Mouse (Mus musculus): ENCODE measurements at regions not wholly inside any gene's neighbourhood (a gene's known extent, or its start where the extent isn't known, plus 50 kb on each side); places are given as distances from the start of the nearest gene placed in this dataset.

DNA sequence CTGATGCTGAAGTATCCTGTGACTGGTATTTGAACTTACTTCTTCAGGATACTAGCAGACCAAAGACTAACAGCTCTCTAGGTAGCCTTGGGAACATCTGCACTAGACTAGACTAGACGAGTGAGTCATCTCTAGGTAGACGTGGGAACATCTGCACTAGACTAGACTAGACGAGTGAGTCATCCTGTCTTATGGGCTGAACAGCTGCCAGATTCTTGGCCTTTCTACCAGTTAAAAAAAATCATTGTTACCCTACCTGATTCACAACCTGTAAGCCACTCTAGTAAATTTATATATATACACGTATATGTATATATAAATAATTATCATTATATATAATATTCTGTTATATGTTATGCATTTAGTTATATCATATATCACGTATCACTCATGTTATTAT lies 307.8 kb downstream of the Kctd12 start:
- no peak for ATAC-seq (replicated peaks; ENCODE audit: low read depth, poor library complexity, severe bottlenecking)

DNA sequence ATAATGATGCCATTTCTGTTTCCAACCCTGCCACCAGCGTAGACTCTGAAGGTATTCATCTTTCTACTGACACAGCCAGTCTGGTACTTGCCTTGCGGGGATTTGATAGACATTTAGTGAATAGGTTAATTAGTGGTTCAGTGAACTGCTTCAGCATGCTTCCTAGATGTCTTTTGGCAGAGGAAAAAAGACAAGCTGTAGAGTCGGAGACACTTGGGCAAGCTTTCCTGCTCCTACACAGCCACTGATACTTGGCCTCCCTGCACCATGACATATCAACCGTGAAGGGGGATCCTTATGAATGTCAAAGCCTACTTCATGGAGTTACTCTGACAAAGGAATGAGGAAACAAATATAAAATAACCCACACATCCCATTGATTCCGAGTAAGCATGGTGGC lies 308.7 kb downstream of the Kctd12 start:
- ATAC-seq (replicated peaks; ENCODE audit: low read depth, poor library complexity, severe bottlenecking), result no peak

DNA sequence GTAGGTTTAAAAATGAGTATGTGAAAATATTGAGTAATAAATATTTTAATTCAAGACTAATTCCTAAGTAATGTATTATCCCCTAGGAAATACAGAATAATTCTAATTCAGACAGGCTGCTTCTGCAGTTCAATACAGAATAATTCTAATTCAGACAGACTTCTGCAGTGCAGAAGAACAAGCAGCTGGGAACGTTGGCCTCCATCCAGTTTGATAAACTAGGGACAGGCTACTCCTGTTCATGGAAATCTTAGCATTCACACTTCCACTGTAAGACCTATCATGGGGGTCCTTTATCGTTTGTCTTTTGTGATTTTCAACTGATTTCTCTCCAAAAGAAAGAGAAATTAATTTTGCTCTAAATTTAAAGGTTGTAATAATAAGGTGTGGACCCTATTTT lies 319.2 kb downstream of the Kctd12 start:
- no peak for ATAC-seq (replicated peaks; ENCODE audit: low read depth, poor library complexity, severe bottlenecking)

DNA sequence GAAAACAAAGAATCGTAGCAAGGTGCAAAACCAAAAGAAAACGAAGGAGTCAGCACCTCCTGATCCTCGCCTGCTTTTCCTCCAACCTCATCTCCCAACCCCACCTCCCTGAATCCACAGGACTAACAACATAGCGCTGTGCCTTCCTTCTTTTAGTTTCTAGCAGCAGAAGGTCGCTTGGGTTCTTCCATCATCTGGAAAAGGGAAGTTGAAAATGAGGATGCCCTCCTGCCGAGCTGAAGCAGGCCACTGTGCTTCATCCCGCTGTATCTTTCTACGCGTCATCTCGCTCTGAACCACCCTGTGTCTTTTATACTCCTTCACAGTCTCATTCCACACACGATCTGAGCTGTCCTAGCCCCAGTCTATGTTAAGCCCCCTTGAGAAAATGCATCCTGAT lies 322.1 kb downstream of the Kctd12 start:
- ATAC-seq (replicated peaks; ENCODE audit: low read depth, poor library complexity, severe bottlenecking), result no peak; the same call in 1 of the 2 replicates

DNA sequence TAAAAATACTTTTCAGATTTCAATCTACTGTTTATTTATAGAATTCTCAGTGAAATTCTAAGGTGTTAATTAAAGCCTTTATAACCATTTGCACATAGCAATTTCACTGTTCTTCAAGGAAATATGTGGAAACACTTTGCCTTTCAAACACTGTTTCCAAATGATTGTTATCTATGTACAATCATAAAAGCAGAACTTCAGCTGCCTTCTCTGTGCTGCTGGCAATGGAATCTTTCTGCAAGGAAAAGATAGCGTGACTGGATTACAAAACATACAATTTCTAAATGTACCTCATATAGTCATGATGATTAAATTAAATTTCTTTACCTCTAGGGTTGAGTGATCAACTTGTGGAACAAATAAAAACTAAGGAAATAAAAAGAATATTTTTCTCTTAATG lies 326.2 kb downstream of the Kctd12 start:
- ATAC-seq (replicated peaks; ENCODE audit: low read depth, poor library complexity, severe bottlenecking), result 0 out of 2 replicates have a peak, but pooled peaks have one; percentile 42

DNA sequence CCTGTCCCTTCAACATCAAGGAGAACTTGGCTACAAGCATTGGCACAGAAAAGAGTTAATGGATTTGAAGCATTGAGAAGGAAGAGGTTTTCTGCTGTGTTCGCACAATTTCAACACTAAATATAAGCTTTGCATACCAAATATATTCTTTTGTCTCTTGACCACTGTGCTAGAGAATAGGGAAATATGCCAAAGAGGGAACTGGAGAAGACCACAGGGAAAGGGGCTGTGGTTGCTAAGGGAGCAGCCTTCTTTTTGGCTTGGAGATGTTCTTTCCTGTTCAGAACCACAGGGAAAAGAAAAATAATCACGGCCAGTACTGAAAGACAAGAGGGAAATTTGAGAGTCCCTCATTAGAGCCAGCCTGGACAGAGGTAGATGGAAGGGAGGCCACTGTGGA lies 352.8 kb downstream of the Kctd12 start:
- ATAC-seq (replicated peaks; ENCODE audit: low read depth, poor library complexity, severe bottlenecking), result no peak

DNA sequence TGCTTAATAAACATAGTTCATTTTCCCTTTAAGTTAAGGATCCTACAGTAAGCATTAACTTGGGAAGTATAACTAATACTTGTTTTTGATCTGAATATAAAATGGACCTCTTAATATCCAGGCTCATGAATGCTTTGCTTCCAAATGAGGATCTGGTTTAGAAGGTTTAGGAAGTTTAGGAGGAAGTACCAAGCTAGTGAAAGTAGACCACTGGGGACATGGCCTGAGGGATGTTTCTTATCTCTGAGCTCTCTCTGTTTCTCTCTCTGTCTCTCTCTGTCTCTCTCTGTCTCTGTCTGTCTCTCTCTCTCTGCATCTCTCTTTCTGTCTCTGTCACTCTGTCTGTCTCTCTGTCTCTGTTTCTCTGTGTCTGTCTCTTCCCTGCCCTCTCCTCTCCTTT lies 360.9 kb downstream of the Kctd12 start:
- ATAC-seq (replicated peaks; ENCODE audit: low read depth, poor library complexity, severe bottlenecking), result 0 out of 2 replicates have a peak, but pooled peaks have one; percentile 29

DNA sequence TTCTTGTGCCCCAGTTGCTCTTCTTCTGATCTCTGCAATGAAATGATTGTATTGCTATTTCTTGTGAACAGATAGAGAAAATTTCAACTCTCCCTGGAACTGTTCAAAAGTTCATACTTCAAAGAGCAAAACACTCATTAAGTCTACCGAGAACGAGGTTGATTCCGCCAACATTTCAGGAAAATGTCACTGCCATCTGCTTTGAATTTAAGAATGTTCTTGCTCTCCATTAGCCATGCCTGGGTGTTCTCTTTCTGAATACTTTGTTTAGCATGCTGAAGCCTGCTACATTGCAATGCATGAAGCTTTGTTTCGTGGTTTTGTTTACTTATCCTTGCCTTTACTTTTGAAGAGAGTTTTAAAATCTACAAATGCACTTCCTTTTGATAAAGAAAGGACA lies 363.4 kb downstream of the Kctd12 start:
- no peak for ATAC-seq (replicated peaks; ENCODE audit: low read depth, poor library complexity, severe bottlenecking)

DNA sequence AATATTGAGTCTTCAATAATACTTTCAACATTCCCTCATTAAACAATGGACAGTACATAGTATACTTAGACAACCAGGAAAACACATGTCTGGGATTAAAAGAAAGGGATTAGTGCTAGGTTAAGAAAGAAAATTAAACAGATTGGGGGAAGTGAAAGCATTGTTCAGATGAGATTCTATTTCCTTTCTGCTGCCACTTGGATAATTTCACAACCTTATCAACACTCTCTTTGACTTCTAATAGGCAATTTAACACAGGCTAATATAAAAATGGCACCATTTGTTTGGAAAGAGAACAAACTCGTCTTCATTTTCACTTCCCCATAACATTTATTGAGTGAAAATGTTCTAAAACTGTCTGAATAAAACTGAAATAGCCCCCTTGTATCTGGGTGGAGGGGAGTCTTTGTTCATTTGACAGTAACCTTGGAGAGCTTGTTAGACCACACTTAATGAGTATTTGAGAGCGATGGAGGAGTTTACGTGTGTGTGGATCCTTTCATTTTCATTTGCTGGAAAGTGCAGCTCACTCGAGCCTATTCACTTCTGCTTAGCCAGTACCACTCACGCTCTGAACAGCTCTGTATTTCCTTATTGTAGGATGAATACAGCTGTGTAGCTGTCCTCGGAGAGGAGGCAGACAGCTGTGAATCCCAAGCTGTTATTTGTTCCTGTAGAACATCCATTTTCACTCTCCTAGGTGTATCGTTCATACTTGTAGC lies 366.7 kb downstream of the Kctd12 start:
- peak; percentile 69 for ATAC-seq (replicated peaks; ENCODE audit: low read depth, poor library complexity, severe bottlenecking)

DNA sequence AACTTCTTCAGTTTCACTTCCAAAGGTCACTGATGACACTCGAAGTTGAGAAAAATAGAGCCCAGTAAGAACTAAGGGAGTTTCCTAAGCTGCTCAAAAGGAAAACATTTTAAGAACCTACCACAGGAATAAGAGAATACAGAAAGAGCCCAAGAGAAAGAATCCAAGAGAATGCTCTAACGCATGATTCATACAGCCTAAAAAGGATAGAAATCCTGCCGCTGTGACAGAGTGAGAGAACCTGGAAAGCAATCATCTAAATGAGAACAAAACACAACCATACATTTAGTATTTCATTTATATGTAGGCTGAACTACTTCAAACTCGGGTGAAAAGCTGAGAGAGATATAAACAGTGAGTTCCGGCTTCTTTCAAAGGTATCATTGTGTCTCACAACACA lies 376.4 kb downstream of the Kctd12 start:
- ATAC-seq (replicated peaks; ENCODE audit: low read depth, poor library complexity, severe bottlenecking), result no peak

DNA sequence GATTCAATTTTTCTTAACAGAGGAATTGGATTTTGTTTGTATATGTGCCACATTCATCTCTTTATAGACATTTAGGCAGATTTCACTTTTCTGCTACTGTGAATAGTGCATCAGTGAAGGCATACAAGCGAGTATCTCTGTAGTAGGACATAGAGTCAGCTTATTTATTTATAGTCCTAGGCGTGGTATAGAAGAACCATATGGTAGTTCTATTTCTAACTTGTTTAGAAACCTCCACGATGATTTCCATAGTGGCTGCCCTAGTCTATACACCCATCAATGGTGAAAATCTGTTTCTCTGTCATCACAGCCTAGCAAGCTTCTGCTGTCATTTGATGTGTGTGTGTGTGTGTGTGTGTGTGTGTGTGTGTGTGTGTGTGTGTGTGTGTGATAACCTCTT lies 387.6 kb downstream of the Kctd12 start:
- ATAC-seq (replicated peaks; ENCODE audit: low read depth, poor library complexity, severe bottlenecking), result no peak

DNA sequence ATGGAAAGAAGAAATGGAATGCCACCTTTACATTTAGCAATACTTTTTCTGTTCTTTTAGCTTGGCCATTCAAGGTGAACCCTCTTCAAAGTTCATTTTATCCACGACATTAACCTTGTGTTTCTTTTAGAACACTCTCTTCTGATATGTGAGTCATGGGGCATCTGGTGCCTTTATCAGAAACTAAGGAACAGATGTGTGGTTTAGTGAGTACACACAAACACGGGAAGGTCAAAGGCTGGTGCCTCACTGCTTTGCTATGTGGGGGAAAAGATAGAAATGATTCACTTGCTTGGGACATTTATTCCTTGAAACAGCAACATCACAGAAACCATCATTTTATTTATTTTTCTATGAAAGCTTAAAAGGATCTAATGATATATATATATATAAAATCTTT lies 428.7 kb downstream of the Kctd12 start:
- no peak for ATAC-seq (replicated peaks; ENCODE audit: low read depth, poor library complexity, severe bottlenecking)

DNA sequence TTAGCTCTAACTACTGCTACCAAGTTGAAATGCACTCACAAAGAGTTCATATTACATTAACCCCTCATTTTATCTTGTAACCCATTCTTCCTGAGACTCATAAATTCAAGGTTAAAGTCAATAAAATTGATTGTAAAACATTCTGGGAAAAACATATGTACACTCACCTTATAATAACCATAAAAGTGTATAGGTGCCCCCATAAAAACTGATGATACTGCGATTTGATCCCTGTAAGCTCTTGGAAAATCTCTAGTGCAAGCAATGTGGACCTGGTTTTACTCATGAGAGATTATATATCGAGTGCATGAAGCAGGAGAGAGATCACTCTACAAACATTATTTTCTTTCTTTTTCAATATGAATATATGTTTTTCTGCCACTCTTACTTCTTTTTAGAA lies 429.8 kb downstream of the Kctd12 start:
- no peak for ATAC-seq (replicated peaks; ENCODE audit: low read depth, poor library complexity, severe bottlenecking)

DNA sequence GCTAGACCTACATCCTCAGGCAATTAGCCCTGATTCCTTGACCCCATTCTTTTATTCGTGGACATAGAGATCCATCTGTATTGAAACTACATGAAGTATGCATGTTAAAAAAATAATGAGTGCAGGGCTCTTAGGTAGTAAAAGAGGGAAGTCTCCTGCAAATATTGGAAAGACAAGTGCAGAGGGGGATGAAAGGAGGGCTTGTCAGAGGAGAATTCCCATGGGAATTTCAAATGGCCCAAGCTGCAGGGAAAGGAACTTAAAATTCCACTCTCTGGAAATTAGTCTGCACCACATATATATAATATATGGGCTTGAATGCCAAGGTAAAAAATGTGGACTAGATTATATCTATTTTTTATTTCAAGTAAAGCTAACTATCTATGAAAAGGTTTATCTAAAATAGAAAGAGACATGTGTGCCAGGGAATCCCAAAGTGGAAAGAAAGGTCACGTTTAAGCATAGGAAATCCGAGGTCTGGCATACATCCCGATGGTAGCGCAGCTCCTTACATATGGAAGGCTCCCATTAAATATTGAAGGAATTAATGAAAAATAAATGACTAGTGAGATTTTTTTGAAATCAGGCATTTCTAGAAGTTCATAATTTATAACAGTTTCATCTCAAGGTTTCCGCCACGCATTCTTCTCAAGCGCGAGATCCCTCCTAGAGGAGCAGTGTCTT lies 457.4 kb downstream of the Kctd12 start:
- no peak for ATAC-seq (replicated peaks; ENCODE audit: low read depth, poor library complexity, severe bottlenecking)

DNA sequence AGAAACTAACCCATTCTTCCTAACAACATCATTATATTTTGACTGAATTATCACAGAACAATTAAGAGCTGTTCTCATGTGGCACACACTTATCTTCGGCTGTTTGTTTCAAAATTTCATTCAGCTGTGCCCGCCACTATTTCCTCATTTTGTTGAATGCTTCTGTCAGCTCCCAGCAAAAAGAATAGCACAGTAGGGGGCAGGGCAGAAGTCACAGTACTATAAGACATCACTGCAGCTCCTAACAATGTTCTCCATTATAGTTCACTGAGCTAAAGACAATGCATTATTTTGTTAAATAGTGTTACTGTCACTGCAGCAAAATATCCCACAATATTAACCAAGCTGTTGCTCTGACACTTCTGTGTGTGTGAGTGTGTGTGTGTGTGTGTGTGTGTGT lies 465.7 kb downstream of the Kctd12 start:
- peak; percentile 47; the same call in 1 of the 2 replicates for ATAC-seq (replicated peaks; ENCODE audit: low read depth, poor library complexity, severe bottlenecking)

DNA sequence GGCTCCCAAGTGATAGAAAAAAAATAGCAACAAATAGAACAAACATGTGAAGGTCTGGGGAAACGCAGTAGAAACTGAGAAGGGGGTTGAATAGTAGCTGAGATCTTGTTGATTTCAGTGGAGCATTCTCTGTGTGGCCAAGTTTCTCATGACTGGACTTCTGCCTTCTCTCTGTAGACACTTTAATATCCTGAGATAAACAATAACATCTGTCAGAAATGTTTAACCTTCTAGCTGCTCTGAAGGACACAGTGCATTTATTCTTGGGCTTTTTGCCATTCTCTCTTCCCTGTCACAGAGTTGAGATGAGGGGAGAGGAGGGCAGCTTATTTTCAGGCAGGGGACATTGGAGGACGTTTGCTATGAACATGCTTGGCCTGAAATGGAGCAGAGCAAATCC lies 467.9 kb downstream of the Kctd12 start:
- ATAC-seq (replicated peaks; ENCODE audit: low read depth, poor library complexity, severe bottlenecking), result no peak

DNA sequence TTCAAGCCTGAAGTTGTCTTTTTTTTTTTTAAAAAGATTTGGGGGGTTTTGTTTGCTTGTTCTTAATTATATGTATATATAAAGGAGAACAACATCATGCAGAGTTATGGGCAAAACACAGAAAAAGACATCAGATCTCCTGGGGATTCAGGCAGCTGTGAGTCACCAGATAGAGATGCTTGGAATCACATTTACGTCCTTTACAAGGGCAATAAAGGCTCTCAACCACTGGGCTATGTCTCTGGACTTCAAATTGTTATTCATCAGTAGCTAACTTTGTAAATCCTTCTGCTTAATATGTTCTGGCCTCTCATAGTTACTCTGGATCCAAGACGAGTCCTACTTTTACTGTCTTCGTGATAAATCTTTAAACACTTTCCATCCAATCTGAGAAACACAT lies 469.8 kb downstream of the Kctd12 start:
- no peak for ATAC-seq (replicated peaks; ENCODE audit: low read depth, poor library complexity, severe bottlenecking)

DNA sequence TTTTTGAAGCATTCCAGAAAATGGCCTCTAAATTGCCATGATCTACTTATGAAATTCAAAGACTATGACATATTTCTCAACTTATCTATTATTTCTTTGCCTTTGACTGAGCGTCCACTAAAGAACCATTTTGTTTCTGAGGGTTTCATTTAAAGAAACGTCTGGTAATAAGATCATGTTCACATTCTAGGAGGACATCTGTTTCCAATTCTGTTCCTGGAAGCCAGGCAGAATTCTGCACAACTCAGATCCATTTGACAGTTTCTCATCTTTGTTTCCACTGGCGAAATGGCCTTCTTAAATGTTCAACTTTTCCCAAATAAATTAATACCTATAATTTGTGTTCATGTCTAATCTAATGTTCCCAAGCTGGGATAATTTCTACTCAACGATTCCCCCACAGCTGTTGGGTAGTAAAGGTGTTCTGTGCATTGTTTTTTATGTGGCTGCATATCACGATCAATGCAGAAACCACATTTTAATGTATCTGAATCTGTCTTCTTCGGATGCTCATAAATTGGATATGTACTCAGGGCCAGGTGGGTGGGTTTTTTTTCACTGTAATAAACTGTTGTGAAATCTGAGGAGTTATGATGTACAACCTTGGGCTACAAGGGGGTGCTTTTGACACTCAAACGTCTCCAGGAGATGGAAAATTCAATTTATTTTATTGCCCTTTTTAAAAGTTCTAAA lies 470.6 kb downstream of the Kctd12 start:
- ATAC-seq (replicated peaks; ENCODE audit: low read depth, poor library complexity, severe bottlenecking), result no peak

DNA sequence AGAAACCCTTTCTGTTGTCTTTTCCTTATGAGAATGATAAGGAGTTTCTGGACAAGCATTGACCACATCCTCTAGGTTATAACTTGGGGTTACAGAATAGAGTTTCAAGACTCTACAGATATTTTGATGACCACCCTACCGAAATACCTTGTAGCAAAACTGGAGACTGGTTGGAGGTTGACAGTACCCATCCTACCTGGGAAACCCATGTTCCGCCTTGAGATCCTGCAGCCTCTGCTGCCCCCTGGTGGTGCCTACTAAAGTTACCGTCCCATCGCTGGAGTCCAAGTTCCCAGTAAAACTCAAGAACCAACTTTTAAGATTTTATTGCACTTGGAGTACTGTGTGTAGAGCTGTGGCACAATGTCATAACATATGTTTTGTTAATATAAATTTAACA lies 472.1 kb downstream of the Kctd12 start:
- ATAC-seq (replicated peaks; ENCODE audit: low read depth, poor library complexity, severe bottlenecking), result peak; percentile 96

DNA sequence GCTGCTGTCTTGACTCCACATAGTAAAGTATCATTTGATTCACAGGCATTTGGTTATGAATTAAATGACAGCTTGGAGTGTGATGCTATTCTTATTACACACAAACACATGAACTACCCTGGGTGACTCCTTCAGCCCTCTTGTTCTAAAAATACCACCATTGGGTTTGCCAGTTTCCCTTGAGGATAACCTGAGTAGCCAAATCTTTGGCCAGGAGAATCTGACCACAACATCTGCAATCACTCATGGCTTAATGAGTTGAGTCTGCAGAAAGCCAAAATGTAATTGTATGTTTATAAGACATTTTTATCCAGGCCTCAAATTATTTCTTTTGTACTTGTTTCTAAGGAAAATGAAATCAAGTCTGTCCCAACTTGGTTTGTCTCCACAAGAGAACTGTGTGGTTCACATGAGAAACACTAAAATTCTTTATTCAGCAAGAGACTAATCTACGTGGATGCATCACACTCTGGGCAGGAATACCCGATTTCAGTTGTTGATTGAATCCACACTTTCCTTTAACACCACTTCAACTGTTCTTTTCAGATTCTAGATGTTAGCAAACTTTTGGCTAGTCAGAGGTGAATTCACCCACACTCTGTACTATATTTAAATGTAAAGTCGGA lies 476.6 kb downstream of the Kctd12 start:
- ATAC-seq (replicated peaks; ENCODE audit: low read depth, poor library complexity, severe bottlenecking), result no peak

DNA sequence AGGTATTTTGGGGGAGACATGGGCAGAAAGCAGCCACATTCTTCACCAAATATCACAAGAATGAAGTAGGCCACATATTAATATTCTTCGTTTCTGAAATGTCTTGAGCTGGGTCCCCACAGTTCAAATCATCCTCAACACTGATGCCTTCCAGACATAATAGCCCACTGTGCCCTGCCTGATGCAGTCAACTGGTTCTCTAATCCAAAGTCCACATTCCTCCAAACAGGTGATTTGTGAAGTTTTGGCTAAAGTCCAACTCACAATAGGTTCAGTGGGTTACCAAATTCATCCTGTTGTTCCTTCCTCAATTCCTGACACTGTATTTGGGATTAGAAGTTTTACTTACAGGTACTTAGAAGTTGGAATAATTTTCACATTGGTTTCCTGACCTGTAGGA lies 485.3 kb downstream of the Kctd12 start:
- no peak for ATAC-seq (replicated peaks; ENCODE audit: low read depth, poor library complexity, severe bottlenecking)

All from common myeloid progenitor, adult 5-6 weeks (primary cell).